Mouse (Mus musculus) retina, embryonic 14.5 days (tissue): ENCODE measurements at regions not wholly inside any gene's neighbourhood (a gene's known extent, or its start where the extent isn't known, plus 50 kb on each side); places are given as distances from the start of the nearest gene placed in this dataset.
"Not testable (repeated sequence)": the region's sequence is repeated elsewhere in the genome, so short reads cannot be mapped to it uniquely, and the experiment has no call there.

Experiments
- DNase-seq: peaks from one replicate; pipeline ENCODE4 v3.0.0-alpha.2; 2015; ENCODE audit warnings: low spot score

DNA sequence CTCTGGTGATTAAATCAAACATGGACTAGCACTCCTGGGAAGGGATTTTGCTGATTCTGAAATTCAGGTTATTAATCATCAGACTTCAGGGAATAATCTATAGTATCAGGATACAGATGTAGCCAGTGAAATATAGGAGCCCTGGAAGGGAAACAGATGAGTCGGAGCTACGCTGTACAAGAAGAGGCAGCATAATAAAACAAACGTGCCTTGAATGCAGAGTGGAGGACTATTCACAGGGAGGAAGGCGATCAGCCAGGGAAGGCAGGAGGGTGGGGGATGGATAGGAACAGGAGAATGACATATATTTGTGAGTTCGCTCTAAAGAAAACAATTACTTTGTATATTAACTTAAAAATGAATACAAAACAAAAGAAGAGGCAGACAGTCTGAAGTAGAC lies 286.6 kb upstream of the Got2 start:
- DNase-seq = no peak

GRCm38 (mm10) chr8:96164933-96165332 lies 276.6 kb upstream of the Got2 start:
- no peak for DNase-seq

DNA sequence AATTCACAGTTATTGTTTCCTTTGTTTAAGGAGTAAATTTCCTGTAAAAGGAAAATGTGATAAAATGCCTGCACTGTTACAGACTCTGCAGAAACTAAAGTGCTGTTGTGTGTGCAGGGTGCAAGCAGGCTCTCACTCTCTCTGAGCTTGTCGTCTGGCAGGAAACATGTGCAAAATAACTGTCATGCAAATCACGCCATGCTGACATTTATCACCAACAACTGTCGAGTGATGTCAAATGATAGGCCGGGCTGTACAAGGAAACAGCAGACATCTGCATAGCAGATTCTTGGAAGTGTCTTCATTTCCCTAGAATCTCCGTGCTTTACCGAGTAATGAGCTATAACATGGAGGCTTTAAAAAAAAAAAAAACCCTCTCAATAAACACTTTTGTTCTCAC lies 271.6 kb upstream of the Got2 start:
- no peak for DNase-seq

DNA sequence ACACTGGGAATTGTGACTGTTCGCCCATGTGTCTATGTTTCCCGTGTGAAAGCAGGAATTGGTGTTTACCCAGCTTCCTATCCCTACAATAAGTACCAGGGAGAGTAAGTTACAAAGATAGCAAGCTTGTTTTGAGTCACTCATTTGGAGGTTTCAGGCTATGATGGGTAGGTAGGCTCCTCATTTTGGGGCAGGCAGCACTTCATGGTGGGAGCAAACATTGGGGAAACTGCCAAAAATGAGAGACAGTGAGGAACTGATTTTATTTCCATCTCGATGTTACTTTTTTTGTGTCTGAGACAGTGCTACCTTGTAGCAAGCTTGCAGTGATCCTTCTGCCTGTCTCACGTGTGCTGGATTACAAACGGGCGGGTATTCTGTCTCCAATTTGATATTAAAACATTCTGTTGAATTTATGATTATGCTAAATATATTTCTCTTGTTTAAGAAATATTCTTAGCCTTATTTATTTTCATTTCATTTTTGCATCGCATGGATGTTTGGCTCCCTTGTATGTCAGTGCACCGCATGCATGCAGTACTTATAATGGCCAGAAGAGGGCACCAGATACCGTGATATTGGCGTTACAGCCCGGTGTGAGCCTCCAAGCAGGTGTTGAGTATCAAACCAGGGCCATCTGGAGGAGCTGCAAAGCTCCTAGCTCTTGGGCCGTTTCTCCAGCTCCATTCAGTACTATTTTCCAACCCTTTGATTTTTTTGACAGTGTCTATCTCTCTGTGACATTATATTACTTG lies 264.3 kb upstream of the Got2 start:
- DNase-seq = peak; percentile 67

DNA sequence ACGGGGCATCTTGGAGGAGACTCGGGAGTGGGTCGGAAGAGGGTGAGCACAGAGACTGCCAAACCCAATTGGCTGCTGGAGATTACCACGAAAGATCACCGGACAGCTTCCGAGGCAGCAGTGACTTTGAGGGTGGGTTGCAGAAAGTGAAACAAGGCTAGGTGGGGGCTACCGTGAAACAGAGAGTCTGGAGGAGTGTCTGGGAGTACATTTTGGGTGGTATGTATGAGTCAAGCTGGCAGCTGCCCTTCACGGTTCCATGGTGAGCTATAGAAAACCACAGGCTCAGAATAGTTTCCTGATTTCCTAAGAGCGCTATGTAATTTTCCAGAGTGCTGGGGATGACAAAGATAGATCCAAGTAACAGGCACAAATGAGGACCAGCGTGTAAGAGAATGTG lies 263.7 kb upstream of the Got2 start:
- DNase-seq = no peak

- no peak for DNase-seq
Measured at GRCm38 (mm10) chr8:96151065-96151472, 262.7 kb upstream of the Got2 start.

DNA sequence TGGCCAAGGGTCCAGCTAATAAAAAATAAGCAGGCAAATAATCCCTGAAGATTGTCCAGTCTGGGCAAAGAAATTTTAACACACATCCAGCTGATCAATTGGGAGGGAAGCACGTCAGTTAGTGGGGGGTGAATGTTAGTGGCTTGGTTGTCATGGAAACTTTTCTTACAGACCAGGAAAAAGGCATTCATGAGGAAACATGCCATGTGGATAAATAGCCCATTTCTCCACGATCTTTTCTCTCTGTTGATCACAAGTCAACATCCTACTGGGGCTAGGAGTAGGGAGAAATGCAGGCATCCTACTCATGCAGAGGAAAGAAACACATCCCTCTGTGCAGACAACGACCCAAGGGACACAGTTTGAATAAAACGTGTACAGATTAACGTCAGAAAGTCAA lies 243.8 kb upstream of the Got2 start:
- peak; percentile 9 for DNase-seq

DNA sequence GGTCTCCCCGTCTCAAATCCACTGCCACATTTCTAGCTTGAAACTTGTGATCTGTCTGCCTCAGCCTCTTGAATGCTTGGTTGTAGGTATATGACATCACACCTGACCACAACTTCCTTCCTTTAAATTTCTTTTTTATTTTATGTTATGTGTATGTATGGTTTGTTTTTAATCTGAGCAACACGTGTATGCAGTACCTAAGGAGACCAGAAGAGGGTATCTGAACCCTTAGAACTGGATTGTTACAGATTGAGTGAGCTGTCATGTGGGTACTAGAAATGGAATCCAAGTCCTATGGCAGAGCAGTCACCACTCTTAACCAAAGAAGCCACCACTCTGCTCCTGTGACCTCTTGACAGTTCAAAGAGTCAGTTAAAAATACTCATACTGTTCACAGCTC lies 240.0 kb upstream of the Got2 start:
- peak; percentile 2 for DNase-seq

- no peak for DNase-seq
Measured at GRCm38 (mm10) chr8:96100817-96101216, 212.5 kb upstream of the Got2 start.

DNA sequence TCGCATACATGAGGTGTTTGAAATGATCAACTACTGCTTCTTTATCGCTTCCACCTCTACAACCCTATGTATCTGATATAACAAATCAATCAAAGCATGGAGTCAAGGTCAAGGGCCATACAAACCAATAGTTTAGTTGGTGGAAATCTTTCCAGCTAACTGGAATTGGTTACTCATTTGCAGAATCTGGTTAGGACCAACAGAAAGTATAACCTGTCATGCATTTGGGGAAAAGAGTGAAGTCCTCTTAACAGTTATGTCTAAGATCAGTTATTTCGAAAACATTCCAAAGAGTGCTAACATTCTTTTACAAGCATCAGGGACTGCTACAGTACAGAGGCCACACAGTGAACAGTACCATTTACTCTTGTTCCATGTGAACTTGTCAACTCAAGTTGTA lies 204.6 kb upstream of the Got2 start:
- DNase-seq = no peak

DNA sequence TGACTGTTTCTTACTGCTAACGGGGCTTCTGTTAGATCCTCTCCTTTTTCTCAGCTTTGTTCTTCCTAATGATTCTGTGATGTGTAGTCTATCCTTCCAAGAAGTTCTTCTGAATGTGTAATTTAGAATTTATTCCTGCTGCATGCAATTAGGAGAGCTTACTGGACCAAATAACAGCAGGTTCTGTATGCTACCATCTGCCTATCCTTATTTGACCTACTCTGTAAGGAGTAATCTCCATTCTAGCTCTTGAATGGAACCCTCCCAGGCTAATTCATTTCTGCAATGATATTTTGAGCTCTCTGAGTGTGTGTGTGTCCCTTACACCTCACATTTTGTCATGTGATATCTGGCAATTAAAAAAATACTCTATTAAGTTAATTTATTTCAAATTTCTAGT lies 201.9 kb upstream of the Got2 start:
- no peak for DNase-seq

GRCm38 (mm10) chr8:96068306-96068705 lies 180.0 kb upstream of the Got2 start:
- DNase-seq = no peak

GRCm38 (mm10) chr8:96047686-96048085 lies 159.3 kb upstream of the Got2 start:
- no peak for DNase-seq

DNA sequence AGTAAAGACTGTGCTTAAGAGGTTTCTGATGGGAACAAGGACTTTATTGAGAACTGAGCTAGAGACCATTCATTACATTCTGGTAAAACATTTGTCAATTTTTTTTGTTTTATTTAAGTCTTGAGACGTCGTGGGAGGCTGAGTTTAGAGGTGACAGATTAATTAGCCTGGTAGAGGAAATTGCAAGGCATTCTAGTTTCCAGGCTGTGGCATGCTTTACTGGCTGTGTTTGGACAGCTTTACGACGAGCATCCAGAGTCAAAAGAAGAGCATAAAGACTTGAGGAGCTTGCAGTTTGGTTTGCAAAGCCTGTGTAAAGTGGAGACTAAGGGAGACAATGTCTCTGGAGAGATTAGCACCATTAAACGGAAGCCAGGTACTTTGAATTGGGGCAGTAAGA lies 154.0 kb upstream of the Got2 start:
- DNase-seq = no peak

GRCm38 (mm10) chr8:96040216-96040615 lies 151.9 kb upstream of the Got2 start:
- DNase-seq = no peak

- DNase-seq = not testable (repeated sequence)
Measured at GRCm38 (mm10) chr8:96018742-96019141, 130.4 kb upstream of the Got2 start.

DNA sequence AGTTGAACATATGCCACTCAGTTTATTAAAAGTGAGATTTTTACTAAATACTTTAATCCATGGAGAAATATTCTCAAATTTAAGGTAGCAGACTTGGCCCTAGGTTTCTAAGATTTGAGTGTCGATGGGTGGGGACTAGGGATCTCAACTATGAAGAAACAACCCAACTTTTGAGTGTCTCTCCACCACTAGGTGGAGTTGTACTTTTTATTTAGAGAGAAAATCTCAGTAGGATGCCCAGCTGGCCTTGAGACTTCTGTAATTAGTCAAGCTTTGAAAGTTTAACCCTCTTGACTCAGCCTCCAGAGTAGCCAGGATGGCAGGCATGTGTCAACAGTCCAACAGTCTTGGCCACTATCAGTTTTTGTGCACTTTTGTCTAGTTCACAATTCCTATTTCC lies 123.7 kb upstream of the Got2 start:
- DNase-seq = no peak

DNA sequence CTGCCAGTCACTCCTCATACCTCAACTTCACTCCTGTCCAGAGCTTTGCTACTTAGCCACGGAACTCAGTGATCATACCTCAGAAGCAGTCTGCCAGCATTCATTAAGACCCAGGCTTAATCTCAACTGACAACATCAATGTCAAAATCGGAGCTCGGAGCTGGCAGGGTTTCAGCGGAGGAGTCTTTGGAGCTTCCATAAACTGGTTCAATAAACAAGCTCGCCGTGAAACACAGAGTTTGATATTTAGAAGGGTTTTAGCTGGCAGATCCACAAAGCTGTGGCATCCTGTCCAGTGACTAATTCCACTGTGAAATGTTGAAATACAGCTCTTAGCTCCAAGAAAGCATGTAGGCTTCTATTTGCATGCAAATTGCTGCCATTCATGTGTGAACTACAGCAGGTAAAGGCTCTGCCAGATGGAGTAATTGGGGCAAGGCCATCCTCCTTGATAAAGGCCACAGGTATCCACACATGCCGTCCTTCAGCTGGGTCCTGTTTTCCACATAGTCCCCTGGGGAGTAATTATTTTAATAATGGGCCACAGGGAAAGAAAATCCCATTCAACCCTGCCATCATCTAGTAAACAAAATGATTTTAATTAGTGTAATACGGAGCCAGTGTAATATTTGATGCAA lies 103.6 kb upstream of the Got2 start:
- DNase-seq = no peak

- DNase-seq = no peak
Measured at GRCm38 (mm10) chr8:95988616-95989380, 100.5 kb upstream of the Got2 start.

- DNase-seq = peak; percentile 38
Measured at GRCm38 (mm10) chr8:95987011-95987440, 98.7 kb upstream of the Got2 start.

GRCm38 (mm10) chr8:95986410-95986809 lies 98.1 kb upstream of the Got2 start:
- no peak for DNase-seq

GRCm38 (mm10) chr8:95983690-95984089 lies 95.3 kb upstream of the Got2 start:
- DNase-seq = no peak

GRCm38 (mm10) chr8:95980405-95980804 lies 92.1 kb upstream of the Got2 start:
- DNase-seq = no peak
